Mouse (Mus musculus): ENCODE data around the gene Gpr135. TPM values are rescaled to one million over a fixed set of nuclear protein-coding genes. Genes with fewer than 3 reads are reported as not detected.

Gene Gpr135
- polyA plus RNA-seq, 1 experiment from 2014 or later: 0.97 TPM

- ATAC-seq (ENCODE audit: insufficient number of reproducible peaks, insufficient read depth, low FRiP score, low TSS enrichment, low read depth): no peak; the same call in 1 of the 2 replicates
- under 1% methylated on average over 31 of the region's 31 CpGs for WGBS
Observed at GRCm38 (mm10) chr12:72085024-72085328, 14.1 kb upstream of the Gpr135 start.

GRCm38 (mm10) chr12:72084261-72085023, 13.5 kb upstream of the Gpr135 start:
- 2% methylated on average over 46 of the region's 46 CpGs for WGBS
- Histone ChIP-seq H3K9ac (peak overlapping the region; percentile 81), H3K27ac (peak overlapping the region; percentile 94), H3K4me3 (peak overlapping the region; percentile 74), H3K36me3 (no peaks in the 10 kb centered on the region), H3K4me2 (peak overlapping the region; percentile 91), H3K27me3 (no peaks in the 10 kb centered on the region), H3K9me3 (no peaks in the 10 kb centered on the region), H3K4me1 (peaks cover 40% of the 10 kb centered on the region)
- peak; percentile 1; the same call in 1 of the 2 replicates for ATAC-seq (ENCODE audit: insufficient number of reproducible peaks, insufficient read depth, low FRiP score, low TSS enrichment, low read depth)

More at GRCm38 (mm10) chr12:72085024-72085328, 14.1 kb upstream of the Gpr135 start:
- H3K4me2 ChIP-seq: peak overlapping the region; percentile 91
- H3K4me1 ChIP-seq: peaks cover 40% of the 10 kb centered on the region
- H3K36me3 ChIP-seq: no peaks in the 10 kb centered on the region
- H3K27me3 ChIP-seq: no peaks in the 10 kb centered on the region
- peak overlapping the region; percentile 81 for H3K9ac ChIP-seq
- peak overlapping the region; percentile 94 for H3K27ac ChIP-seq
- peak overlapping the region; percentile 74 for H3K4me3 ChIP-seq
- no peaks in the 10 kb centered on the region for H3K9me3 ChIP-seq

- no peaks in the 10 kb centered on the region for H3K9me3 ChIP-seq
- H3K4me1 ChIP-seq: peaks cover 40% of the 10 kb centered on the region
- no peak for ATAC-seq (ENCODE audit: insufficient number of reproducible peaks, insufficient read depth, low FRiP score, low TSS enrichment, low read depth)
- H3K27me3 ChIP-seq: no peaks in the 10 kb centered on the region
- H3K4me3 ChIP-seq: no peak overlapping the region
- H3K9ac ChIP-seq: no peak overlapping the region
- WGBS: 76% methylated on average over 9 of the region's 9 CpGs
- H3K27ac ChIP-seq: no peak overlapping the region
- no peaks in the 10 kb centered on the region for H3K36me3 ChIP-seq
- H3K4me2 ChIP-seq: no peak overlapping the region
Observed at GRCm38 (mm10) chr12:72083265-72083664, 12.3 kb upstream of the Gpr135 start.

- Histone ChIP-seq H3K27ac (no peak overlapping the region), H3K9me3 (no peaks in the 10 kb centered on the region), H3K4me1 (peaks cover 31% of the 10 kb centered on the region), H3K9ac (no peak overlapping the region), H3K4me3 (peak overlapping the region; percentile 20), H3K4me2 (peak overlapping the region; percentile 49), H3K27me3 (no peaks in the 10 kb centered on the region), H3K36me3 (no peaks in the 10 kb centered on the region)
- 24% methylated on average over 18 of the region's 18 CpGs for WGBS
- ATAC-seq (ENCODE audit: insufficient number of reproducible peaks, insufficient read depth, low FRiP score, low TSS enrichment, low read depth): no peak
Observed at GRCm38 (mm10) chr12:72082370-72082769, 11.4 kb upstream of the Gpr135 start.

- Histone ChIP-seq H3K27ac (no peak overlapping the region), H3K27me3 (no peaks in the 10 kb centered on the region), H3K4me1 (peaks cover 29% of the 10 kb centered on the region), H3K4me3 (0 out of 2 replicates have a peak overlapping the region, but pooled peaks have one; percentile 20), H3K9me3 (no peaks in the 10 kb centered on the region), H3K4me2 (peak overlapping the region; percentile 49), H3K36me3 (no peaks in the 10 kb centered on the region), H3K9ac (no peak overlapping the region)
- 66% methylated on average over 3 of the region's 3 CpGs for WGBS
- ATAC-seq (ENCODE audit: insufficient number of reproducible peaks, insufficient read depth, low FRiP score, low TSS enrichment, low read depth): no peak
Observed at GRCm38 (mm10) chr12:72081961-72082360, 11.0 kb upstream of the Gpr135 start.

- WGBS: 90% methylated on average over 3 of the region's 3 CpGs
- H3K4me1 ChIP-seq: peaks cover 13% of the 10 kb centered on the region
- no peak overlapping the region for H3K9ac ChIP-seq
- no peak overlapping the region for H3K4me3 ChIP-seq
- H3K9me3 ChIP-seq: no peaks in the 10 kb centered on the region
- H3K4me2 ChIP-seq: no peak overlapping the region
- H3K36me3 ChIP-seq: peaks cover 18% of the 10 kb centered on the region
- no peaks in the 10 kb centered on the region for H3K27me3 ChIP-seq
- no peak overlapping the region for H3K27ac ChIP-seq
- no peak for ATAC-seq (ENCODE audit: insufficient number of reproducible peaks, insufficient read depth, low FRiP score, low TSS enrichment, low read depth)
Observed at GRCm38 (mm10) chr12:72078248-72078647, 7.3 kb upstream of the Gpr135 start.

- Histone ChIP-seq H3K4me1 (peaks cover 10% of the 10 kb centered on the region), H3K4me2 (peak overlapping the region; percentile 99), H3K27me3 (peaks cover 47% of the 10 kb centered on the region), H3K9ac (peak overlapping the region; percentile 75), H3K9me3 (no peaks in the 10 kb centered on the region), H3K27ac (no peak overlapping the region), H3K36me3 (peaks cover 9% of the 10 kb centered on the region; the same call in 1 of the 2 replicates), H3K4me3 (peak overlapping the region; percentile 70)
- WGBS: 5% methylated on average over 40 of the region's 40 CpGs
- ATAC-seq (ENCODE audit: insufficient number of reproducible peaks, insufficient read depth, low FRiP score, low TSS enrichment, low read depth): 0 out of 2 replicates have a peak, but pooled peaks have one; percentile 13
Observed at GRCm38 (mm10) chr12:72069626-72070326, 1.1 kb downstream of the Gpr135 start.

- ATAC-seq (ENCODE audit: insufficient number of reproducible peaks, insufficient read depth, low FRiP score, low TSS enrichment, low read depth): no peak
- no peak overlapping the region for H3K4me2 ChIP-seq
Observed at GRCm38 (mm10) chr12:72057780-72058179, 13.1 kb downstream of the Gpr135 start.

GRCm38 (mm10) chr12:72053851-72054250, 17.1 kb downstream of the Gpr135 start:
- H3K9me3 ChIP-seq: 0 out of 2 replicates have a peak, but pooled peaks cover 5% of the 10 kb centered on the region
- no peak overlapping the region for H3K9ac ChIP-seq
- H3K4me1 ChIP-seq: no peaks in the 10 kb centered on the region
- H3K4me2 ChIP-seq: no peak overlapping the region
- WGBS: 31% methylated on average over 6 of the region's 6 CpGs
- ATAC-seq (ENCODE audit: insufficient number of reproducible peaks, insufficient read depth, low FRiP score, low TSS enrichment, low read depth): no peak
- H3K36me3 ChIP-seq: no peaks in the 10 kb centered on the region
- H3K4me3 ChIP-seq: no peak overlapping the region
- no peaks in the 10 kb centered on the region for H3K27me3 ChIP-seq
- H3K27ac ChIP-seq: no peak overlapping the region

More at GRCm38 (mm10) chr12:72057780-72058179, 13.1 kb downstream of the Gpr135 start:
- Histone ChIP-seq H3K9ac (no peak overlapping the region), H3K27me3 (no peaks in the 10 kb centered on the region), H3K9me3 (no peaks in the 10 kb centered on the region), H3K4me1 (no peaks in the 10 kb centered on the region), H3K4me3 (no peak overlapping the region), H3K36me3 (no peaks in the 10 kb centered on the region), H3K27ac (no peak overlapping the region)
- 90% methylated on average over 1 of the region's 1 CpGs for WGBS

GRCm38 (mm10) chr12:72053303-72053702, 17.6 kb downstream of the Gpr135 start:
- Histone ChIP-seq H3K4me1 (no peaks in the 10 kb centered on the region), H3K27ac (no peak overlapping the region), H3K9ac (no peak overlapping the region), H3K9me3 (0 out of 2 replicates have a peak, but pooled peaks cover 5% of the 10 kb centered on the region), H3K4me2 (no peak overlapping the region), H3K27me3 (no peaks in the 10 kb centered on the region; the same call in 1 of the 2 replicates), H3K36me3 (no peaks in the 10 kb centered on the region), H3K4me3 (no peak overlapping the region)
- 40% methylated on average over 6 of the region's 6 CpGs for WGBS
- ATAC-seq (ENCODE audit: insufficient number of reproducible peaks, insufficient read depth, low FRiP score, low TSS enrichment, low read depth): no peak

- no peak for ATAC-seq (ENCODE audit: insufficient number of reproducible peaks, insufficient read depth, low FRiP score, low TSS enrichment, low read depth)
Observed at GRCm38 (mm10) chr12:72052571-72052970, 18.4 kb downstream of the Gpr135 start.

More at GRCm38 (mm10) chr12:72052571-72052970, 18.4 kb downstream of the Gpr135 start:
- no peaks in the 10 kb centered on the region for H3K36me3 ChIP-seq
- H3K4me3 ChIP-seq: no peak overlapping the region
- WGBS: 76% methylated on average over 6 of the region's 6 CpGs
- no peak overlapping the region for H3K27ac ChIP-seq
- 0 out of 2 replicates have a peak, but pooled peaks cover 5% of the 10 kb centered on the region for H3K9me3 ChIP-seq
- no peaks in the 10 kb centered on the region for H3K4me1 ChIP-seq
- no peak overlapping the region for H3K4me2 ChIP-seq
- no peaks in the 10 kb centered on the region; the same call in 1 of the 2 replicates for H3K27me3 ChIP-seq
- no peak overlapping the region for H3K9ac ChIP-seq
